Mouse (Mus musculus) hindbrain, embryonic 10.5 days (tissue): ENCODE results near the gene Prcd. TPM values are rescaled to one million over a fixed set of nuclear protein-coding genes. Genes with fewer than 3 reads are reported as not detected.

Experiments
- DNase-seq: peaks from one replicate; pipeline ENCODE4 v3.0.0-alpha.2; 2017; ENCODE audit warnings: low spot score
- H3K27ac ChIP-seq: fragments of 300-500 bp; sonication (generic); 2 replicates; pipeline ENCODE4 v1.5.1; 2016; ENCODE audit warnings: mild to moderate bottlenecking, moderate library complexity
- H3K27me3 ChIP-seq: fragments of 300-500 bp; sonication (generic); 2 replicates; pipeline ENCODE4 v1.6.1; 2016; ENCODE audit warnings: mild to moderate bottlenecking; ENCODE audit not compliant: poor library complexity, insufficient read depth, severe bottlenecking
- H3K36me3 ChIP-seq: fragments of 300-500 bp; sonication (generic); 2 replicates; pipeline ENCODE4 v1.6.1; 2016; ENCODE audit warnings: mild to moderate bottlenecking, moderate library complexity
- H3K4me1 ChIP-seq: fragments of 300-500 bp; sonication (generic); replicated peaks from 2 replicates; pipeline ENCODE4 v1.6.1; 2016; ENCODE audit warnings: mild to moderate bottlenecking
- H3K4me3 ChIP-seq: fragments of 300-500 bp; sonication (generic); 2 replicates; pipeline ENCODE4 v1.5.1; 2016; ENCODE audit warnings: mild to moderate bottlenecking, moderate library complexity
- H3K9me3 ChIP-seq: fragments of 300-500 bp; sonication (generic); 2 replicates; pipeline ENCODE4 v1.6.1; 2016; ENCODE audit warnings: mild to moderate bottlenecking, moderate library complexity
- WGBS: fragments of 180-500 bp; shearing (Covaris S2); methylation state at CpG from one replicate; pipeline ENCODE4 v1.1.7; 2016; 5-methylcytosine and 5-hydroxymethylcytosine counted together
- polyA plus RNA-seq: library from polyadenylated mRNA; unstranded; fragments of >200 nt; fragmentation: Nextera tagmentation; extraction: Ambion mirVana; gene quantifications from 2 replicates; pipeline ENCODE4 v1.2.1, GENCODE M21; 2016

Gene Prcd
- polyA plus RNA-seq, 1 experiment from 2014 or later = 1.2 TPM

- WGBS = 90% methylated on average over 8 of the region's 8 CpGs
- Histone ChIP-seq H3K27me3 (peaks cover 29% of the 10 kb centered on the region), H3K9me3 (no peaks in the 10 kb centered on the region), H3K36me3 (no peaks in the 10 kb centered on the region), H3K4me3 (no peak overlapping the region), H3K27ac (no peak overlapping the region), H3K4me1 (peaks cover 95% of the 10 kb centered on the region)
- no peak for DNase-seq
Observed at GRCm38 (mm10) chr11:116619561-116619960, 33.8 kb upstream of the Prcd start.

DNA sequence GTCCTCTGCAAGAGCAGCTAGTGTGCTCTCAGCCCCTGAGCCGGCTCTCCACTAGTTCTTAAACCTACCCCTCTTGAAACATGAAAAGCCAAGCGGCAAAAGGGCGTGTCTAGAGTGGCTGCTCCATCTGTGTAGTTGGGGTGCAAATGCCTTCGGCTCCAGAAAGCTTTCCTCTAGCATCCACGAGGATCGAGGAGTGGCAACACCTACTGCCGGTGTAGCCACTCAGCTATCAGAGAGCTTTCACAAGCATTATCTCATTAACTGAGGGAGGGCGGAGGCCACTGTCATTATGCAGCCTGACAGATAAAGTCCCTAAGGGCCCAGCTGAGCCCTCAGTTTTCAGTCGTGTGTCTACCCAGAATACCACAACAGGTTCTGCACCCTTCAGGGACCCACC is 33.3 kb upstream of the Prcd start:
- WGBS = 57% methylated on average over 9 of the region's 9 CpGs
- Histone ChIP-seq H3K4me3 (no peak overlapping the region), H3K4me1 (peaks cover 93% of the 10 kb centered on the region), H3K27ac (peak overlapping the region; percentile 54), H3K27me3 (peaks cover 34% of the 10 kb centered on the region), H3K36me3 (no peaks in the 10 kb centered on the region), H3K9me3 (no peaks in the 10 kb centered on the region)
- no peak for DNase-seq

GRCm38 (mm10) chr11:116620559-116621253 is 32.6 kb upstream of the Prcd start:
- Histone ChIP-seq H3K36me3 (no peaks in the 10 kb centered on the region), H3K27ac (peak overlapping the region; percentile 54), H3K4me1 (peaks cover 93% of the 10 kb centered on the region), H3K27me3 (peaks cover 38% of the 10 kb centered on the region), H3K4me3 (no peak overlapping the region), H3K9me3 (no peaks in the 10 kb centered on the region)
- WGBS = 79% methylated on average over 10 of the region's 10 CpGs
- DNase-seq = no peak

DNA sequence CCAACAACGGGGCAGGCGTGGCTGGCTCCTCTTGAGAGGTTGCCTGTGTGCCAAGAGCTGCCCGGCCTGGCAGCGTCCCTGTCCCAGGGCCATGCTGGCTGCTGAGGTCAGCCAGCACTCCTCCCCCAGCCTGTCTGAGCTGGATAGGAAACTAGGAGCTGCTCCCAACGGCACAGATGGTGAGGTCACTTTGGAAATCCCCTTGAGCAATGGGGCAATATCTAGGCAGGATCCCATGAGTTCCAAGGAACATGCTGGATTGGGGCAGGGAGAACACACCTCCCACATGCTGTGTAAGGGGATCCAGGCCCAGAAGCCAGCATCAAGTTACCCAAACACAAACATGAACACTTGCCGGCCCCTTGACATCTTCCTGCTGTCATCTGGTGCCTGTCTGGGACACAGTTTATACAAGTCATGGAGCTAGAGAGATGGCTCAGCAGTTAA is 32.1 kb upstream of the Prcd start:
- DNase-seq = peak; percentile 28
- 48% methylated on average over 6 of the region's 6 CpGs for WGBS
- H3K27me3 ChIP-seq = peaks cover 38% of the 10 kb centered on the region
- no peaks in the 10 kb centered on the region for H3K36me3 ChIP-seq
- no peak overlapping the region for H3K4me3 ChIP-seq
- no peaks in the 10 kb centered on the region for H3K9me3 ChIP-seq
- peaks cover 87% of the 10 kb centered on the region for H3K4me1 ChIP-seq
- peak overlapping the region; percentile 54 for H3K27ac ChIP-seq

GRCm38 (mm10) chr11:116623281-116624124 is 29.8 kb upstream of the Prcd start:
- DNase-seq = no peak

DNA sequence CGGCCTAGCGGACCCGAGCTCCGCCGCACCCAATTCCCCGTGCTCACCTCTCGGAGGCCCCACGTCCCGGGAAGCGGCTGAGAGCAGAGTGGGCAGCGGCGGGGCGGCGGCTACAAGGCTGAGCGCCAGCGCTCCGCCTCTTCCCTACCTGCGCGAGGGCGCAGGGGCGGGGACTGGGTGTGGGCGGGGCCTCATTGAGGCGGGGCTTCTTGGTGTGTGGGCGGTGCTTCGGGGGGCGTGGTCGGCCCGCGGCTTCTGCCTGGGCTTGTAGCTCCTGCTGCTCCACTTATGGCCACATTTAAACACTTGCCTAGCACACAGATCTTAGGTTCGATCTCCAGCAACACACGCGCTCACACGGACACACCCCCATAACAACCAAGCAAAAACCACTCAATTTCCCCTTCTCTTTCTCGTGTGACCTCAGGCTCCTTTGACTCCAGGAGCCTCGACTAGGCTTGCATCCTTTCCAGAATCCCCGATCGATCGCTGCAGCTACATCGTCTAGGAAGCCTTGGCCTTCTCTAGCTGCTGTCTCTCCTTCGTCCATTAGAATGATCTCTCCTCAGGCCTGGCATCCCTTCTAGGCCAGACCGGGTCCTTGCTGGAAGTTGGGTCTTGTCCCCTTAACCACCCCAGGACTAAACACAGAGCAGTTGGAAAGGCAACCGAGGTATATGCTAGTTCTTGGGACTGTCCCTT is 29.1 kb upstream of the Prcd start:
- peak overlapping the region; percentile 73 for H3K4me3 ChIP-seq
- H3K9me3 ChIP-seq = no peaks in the 10 kb centered on the region
- WGBS = 13% methylated on average over 42 of the region's 42 CpGs
- peaks cover 72% of the 10 kb centered on the region for H3K4me1 ChIP-seq
- H3K36me3 ChIP-seq = no peaks in the 10 kb centered on the region
- peak overlapping the region; percentile 78 for H3K27ac ChIP-seq
- peak; percentile 88 for DNase-seq
- H3K27me3 ChIP-seq = peaks cover 38% of the 10 kb centered on the region

More at GRCm38 (mm10) chr11:116623281-116624124, 29.8 kb upstream of the Prcd start:
- H3K27ac ChIP-seq = peak overlapping the region; percentile 78
- H3K36me3 ChIP-seq = no peaks in the 10 kb centered on the region
- WGBS = 6% methylated on average over 40 of the region's 40 CpGs
- peaks cover 73% of the 10 kb centered on the region for H3K4me1 ChIP-seq
- H3K9me3 ChIP-seq = no peaks in the 10 kb centered on the region
- H3K4me3 ChIP-seq = peak overlapping the region; percentile 73
- H3K27me3 ChIP-seq = peaks cover 38% of the 10 kb centered on the region

DNA sequence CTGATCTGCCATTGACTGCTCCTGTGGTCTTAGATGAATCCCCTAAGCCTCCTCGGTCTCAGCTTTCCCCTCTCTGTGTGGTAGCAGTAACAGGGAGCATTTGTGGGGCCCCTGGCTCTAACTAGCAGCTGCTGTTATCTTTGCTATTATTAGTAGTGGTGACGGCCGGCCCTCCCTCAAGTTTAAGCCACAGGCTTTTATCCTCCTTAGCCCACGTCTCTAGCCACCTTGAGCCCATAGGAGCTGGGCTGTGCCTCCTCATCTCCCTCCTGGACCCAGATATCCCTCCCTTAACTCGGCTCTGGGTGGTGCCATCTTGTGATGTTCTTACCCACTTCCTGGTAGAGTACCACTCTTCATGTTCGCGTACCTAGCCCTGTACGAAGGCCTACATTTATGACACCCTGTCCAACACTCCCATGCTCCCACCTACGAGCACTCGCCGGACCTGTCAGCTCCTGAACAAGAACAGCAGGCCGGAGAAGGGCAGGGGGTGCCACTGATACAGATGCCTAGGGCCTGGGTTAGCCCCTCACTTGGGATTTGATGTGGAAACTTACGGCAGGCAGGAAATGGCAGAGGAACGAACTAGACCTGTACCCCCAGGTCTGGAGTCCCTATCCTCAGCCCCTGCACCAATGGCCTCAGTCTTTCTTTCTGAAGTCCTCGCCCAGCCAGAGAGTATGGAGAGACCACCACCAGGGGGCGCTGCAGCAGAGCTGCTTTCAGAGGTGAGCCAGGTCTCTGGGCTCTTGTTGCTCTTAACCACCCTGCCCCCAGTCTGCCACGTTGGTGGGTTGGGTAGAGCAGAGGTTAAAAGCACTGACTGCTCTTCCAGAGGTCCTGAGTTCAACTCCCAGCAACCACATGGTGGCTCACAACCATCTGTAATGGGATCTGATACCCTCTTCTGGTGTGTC is 28.0 kb upstream of the Prcd start:
- peak; percentile 58 for DNase-seq
- Histone ChIP-seq H3K27me3 (peaks cover 38% of the 10 kb centered on the region), H3K27ac (no peak overlapping the region), H3K36me3 (no peaks in the 10 kb centered on the region), H3K4me3 (0 out of 2 replicates have a peak overlapping the region, but pooled peaks have one; percentile 2), H3K4me1 (peaks cover 72% of the 10 kb centered on the region), H3K9me3 (no peaks in the 10 kb centered on the region)
- WGBS = 78% methylated on average over 17 of the region's 17 CpGs

GRCm38 (mm10) chr11:116626299-116627071 is 26.8 kb upstream of the Prcd start, which contains the start of gene Rhbdf2:
TSS of gene Rhbdf2 (minus strand) at chr11:116627019.
- Histone ChIP-seq H3K27me3 (peaks cover 37% of the 10 kb centered on the region), H3K4me3 (no peak within 1 kb of the TSS), H3K9me3 (no peaks in the 10 kb centered on the region), H3K27ac (no peak within 1 kb of the TSS), H3K36me3 (no peaks in the 10 kb centered on the region), H3K4me1 (peaks cover 70% of the 10 kb centered on the region)
- WGBS = 73% methylated on average over 10 of the region's 10 CpGs
- DNase-seq = no peak

DNA sequence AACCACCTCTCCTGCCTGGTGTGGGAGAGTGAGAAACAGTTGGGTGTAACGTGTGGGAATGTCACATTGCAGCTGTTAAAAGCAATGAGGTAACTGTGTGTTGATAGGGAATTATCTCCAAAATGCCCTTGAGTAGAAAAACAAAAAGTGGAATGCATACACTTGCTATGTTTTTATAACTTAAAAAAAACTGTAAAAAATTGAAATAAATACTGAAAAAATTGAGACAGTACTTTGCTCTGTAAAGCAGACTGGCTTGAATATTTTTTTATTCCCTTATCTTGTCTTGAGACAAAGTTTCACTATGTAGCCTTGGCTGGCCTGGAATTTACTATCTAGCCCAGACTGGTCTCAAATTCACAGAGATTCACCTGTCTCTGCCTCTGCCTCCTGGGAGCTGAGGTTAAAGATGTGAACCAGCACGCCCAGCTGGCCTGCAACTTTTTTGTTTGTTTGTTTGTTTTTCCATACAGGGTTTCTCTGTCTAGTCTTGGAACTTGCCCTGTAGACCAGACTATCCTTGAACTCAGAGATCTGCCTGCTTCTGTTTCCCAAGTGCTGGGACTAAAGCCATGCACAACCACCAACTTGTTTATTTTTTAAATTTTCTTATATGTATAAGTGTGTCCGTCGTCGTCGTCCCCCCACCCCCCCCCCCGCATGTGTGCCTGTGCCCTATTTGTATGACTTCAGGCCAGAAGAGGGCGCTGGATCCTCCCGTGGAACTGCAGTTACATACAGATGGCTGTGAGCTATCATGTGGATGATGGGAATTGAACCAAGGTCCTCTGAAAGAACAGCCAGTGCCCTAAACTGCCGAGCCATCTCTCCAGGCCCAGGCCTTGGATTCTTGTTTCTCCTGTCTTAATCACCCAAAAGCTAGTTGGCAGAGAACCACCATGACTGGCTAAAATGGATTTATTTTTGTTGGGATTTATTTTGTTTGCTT is 26.0 kb upstream of the Prcd start:
- Histone ChIP-seq H3K36me3 (no peaks in the 10 kb centered on the region), H3K4me3 (no peak overlapping the region), H3K27me3 (peaks cover 28% of the 10 kb centered on the region), H3K9me3 (no peaks in the 10 kb centered on the region), H3K4me1 (peaks cover 62% of the 10 kb centered on the region), H3K27ac (no peak overlapping the region)
- no peak for DNase-seq
- 44% methylated on average over 10 of the region's 10 CpGs for WGBS

- peak; percentile 85 for DNase-seq
- WGBS = 58% methylated on average over 9 of the region's 9 CpGs
- Histone ChIP-seq H3K27me3 (peaks cover 14% of the 10 kb centered on the region), H3K27ac (0 out of 2 replicates have a peak overlapping the region, but pooled peaks have one; percentile 6), H3K36me3 (no peaks in the 10 kb centered on the region), H3K9me3 (no peaks in the 10 kb centered on the region), H3K4me3 (no peak overlapping the region), H3K4me1 (peaks cover 49% of the 10 kb centered on the region)
Observed at GRCm38 (mm10) chr11:116628712-116629111, 24.6 kb upstream of the Prcd start.
